Mouse (Mus musculus): ENCODE measurements around the gene Bach2.

DNA sequence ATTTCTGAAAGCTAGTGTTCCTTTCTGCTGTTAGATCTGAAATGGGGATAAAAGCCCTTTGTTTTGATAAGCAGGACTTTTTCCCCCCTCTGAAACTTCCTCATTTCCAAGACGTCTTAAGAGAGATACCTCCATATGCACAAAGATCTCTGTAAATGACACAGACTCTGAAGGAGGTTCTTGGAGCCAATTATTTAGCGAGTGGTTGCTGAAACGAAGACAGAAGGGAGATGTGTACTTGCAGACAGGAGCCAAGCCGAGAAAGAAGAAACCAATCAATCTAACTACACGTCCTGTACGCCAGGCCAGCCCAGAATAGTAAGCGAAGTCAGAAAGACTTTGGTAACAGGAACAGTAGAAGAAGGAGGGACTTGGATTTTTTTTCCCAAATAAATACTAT, 295.1 kb downstream of the Bach2 start:
- TF ChIP-seq POLR2A (IDR thresholded peaks at IDR 0.05; ENCODE audit: insufficient read depth, low read length) = no peak
- TF ChIP-seq CTCF (IDR thresholded peaks at IDR 0.05; ENCODE audit: low read depth, low read length) = no peak
- no peak for TF ChIP-seq EP300 (IDR thresholded peaks at IDR 0.05; ENCODE audit: insufficient read depth, low read depth, low read length)
